Mouse (Mus musculus) midbrain, embryonic 14.5 days (tissue): ENCODE results near the gene Gtf3c3. TPM values are rescaled to one million over a fixed set of nuclear protein-coding genes. Genes with fewer than 3 reads are reported as not detected.

ENCODE experiments used
- ATAC-seq: fragments of 200-750 bp; cut with Nextera tagmentation; 2 replicates; pipeline ENCODE4 v1.8.0; 2017; ENCODE audit warnings: moderate number of reproducible peaks, moderate library complexity; ENCODE audit not compliant: low FRiP score, low TSS enrichment
- DNase-seq: peaks from one replicate; pipeline ENCODE4 v3.0.0-alpha.2; 2015
- H3K27ac ChIP-seq: fragments of 300-500 bp; sonication (generic); replicated peaks from 2 replicates; pipeline ENCODE4 v1.5.1; 2014; ENCODE audit warnings: mild to moderate bottlenecking, low read depth, low read length, moderate library complexity
- H3K27me3 ChIP-seq: fragments of 300-500 bp; sonication (generic); 2 replicates; pipeline ENCODE4 v1.6.1; 2014; ENCODE audit warnings: low read length, control low read depth, mixed read lengths; ENCODE audit not compliant: control insufficient read depth, insufficient read depth
- H3K36me3 ChIP-seq: fragments of 300-500 bp; sonication (generic); 2 replicates; pipeline ENCODE4 v1.6.1; 2014; ENCODE audit warnings: low read length, control low read depth; ENCODE audit not compliant: control insufficient read depth, insufficient read depth
- H3K4me1 ChIP-seq: fragments of 300-500 bp; sonication (generic); 2 replicates; pipeline ENCODE4 v1.6.1; 2014; ENCODE audit warnings: mild to moderate bottlenecking, antibody characterized with exemption, low read length, control low read depth; ENCODE audit not compliant: control insufficient read depth, insufficient read depth
- H3K4me2 ChIP-seq: fragments of 300-500 bp; sonication (generic); 2 replicates; pipeline ENCODE4 v1.6.1; 2014; ENCODE audit warnings: mild to moderate bottlenecking, low read length, moderate library complexity
- H3K4me3 ChIP-seq: fragments of 300-500 bp; sonication (generic); replicated peaks from 2 replicates; pipeline ENCODE4 v1.5.1; 2014; ENCODE audit warnings: low read depth, low read length
- H3K9ac ChIP-seq: fragments of 300-500 bp; sonication (generic); replicated peaks from 2 replicates; pipeline ENCODE4 v1.6.1; 2014; ENCODE audit warnings: mild to moderate bottlenecking, low read length, moderate library complexity
- H3K9me3 ChIP-seq: fragments of 300-500 bp; sonication (generic); 2 replicates; pipeline ENCODE4 v1.6.1; 2016; ENCODE audit warnings: low read length, control low read depth, mixed read lengths; ENCODE audit not compliant: control insufficient read depth
- WGBS: fragments of 180-500 bp; shearing (Covaris S2); extraction: QIAGEN DNeasy Blood & Tissue Kit; methylation state at CpG from one replicate; pipeline ENCODE4 v1.1.7; 2014; 5-methylcytosine and 5-hydroxymethylcytosine counted together
- polyA plus RNA-seq: library from polyadenylated mRNA; unstranded; fragments of >200 nt; fragmentation: Nextera tagmentation; extraction: Ambion mirVana; gene quantifications from 2 replicates; pipeline ENCODE4 v1.2.1, GENCODE M21; 2014

Gtf3c3 gene
- polyA plus RNA-seq, 1 experiment from 2014 or later: 30.5 TPM

- Histone ChIP-seq H3K27me3 (no peaks in the 10 kb centered on the region), H3K36me3 (no peaks in the 10 kb centered on the region), H3K4me1 (peaks cover 14% of the 10 kb centered on the region; the same call in 1 of the 2 replicates), H3K9ac (peak overlapping the region; percentile 87), H3K9me3 (no peaks in the 10 kb centered on the region), H3K4me2 (peak overlapping the region; percentile 72), H3K4me3 (peak overlapping the region; percentile 69), H3K27ac (no peak overlapping the region)
- DNase-seq (no peak), ATAC-seq (peak; percentile 14; the same call in 1 of the 2 replicates)
- 41% methylated on average over 3 of the region's 3 CpGs for WGBS
These were observed 307 bp upstream of the Gtf3c3 start for GRCm38 (mm10) chr1:54439080-54439476.

- H3K27ac ChIP-seq: no peak overlapping the region
- no peak overlapping the region for H3K4me3 ChIP-seq
- H3K9ac ChIP-seq: no peak overlapping the region
- H3K36me3 ChIP-seq: peaks cover 78% of the 10 kb centered on the region
- no peaks in the 10 kb centered on the region for H3K27me3 ChIP-seq
- ATAC-seq: no peak
- H3K4me2 ChIP-seq: no peak overlapping the region
- WGBS: 90% methylated on average over 4 of the region's 4 CpGs
- DNase-seq: no peak
- no peaks in the 10 kb centered on the region for H3K9me3 ChIP-seq
- no peaks in the 10 kb centered on the region for H3K4me1 ChIP-seq
These were observed 16.5 kb downstream of the Gtf3c3 start for GRCm38 (mm10) chr1:54422195-54422750.

- H3K36me3 ChIP-seq: peaks cover 74% of the 10 kb centered on the region
- H3K27me3 ChIP-seq: no peaks in the 10 kb centered on the region
- no peak for DNase-seq
- H3K9ac ChIP-seq: no peak overlapping the region
- ATAC-seq: no peak
- H3K9me3 ChIP-seq: no peaks in the 10 kb centered on the region
- no peak overlapping the region for H3K27ac ChIP-seq
- 94% methylated on average over 3 of the region's 3 CpGs for WGBS
- no peak overlapping the region for H3K4me3 ChIP-seq
- H3K4me1 ChIP-seq: no peaks in the 10 kb centered on the region
- H3K4me2 ChIP-seq: no peak overlapping the region
These were observed 17.1 kb downstream of the Gtf3c3 start for GRCm38 (mm10) chr1:54421670-54422069.

DNA sequence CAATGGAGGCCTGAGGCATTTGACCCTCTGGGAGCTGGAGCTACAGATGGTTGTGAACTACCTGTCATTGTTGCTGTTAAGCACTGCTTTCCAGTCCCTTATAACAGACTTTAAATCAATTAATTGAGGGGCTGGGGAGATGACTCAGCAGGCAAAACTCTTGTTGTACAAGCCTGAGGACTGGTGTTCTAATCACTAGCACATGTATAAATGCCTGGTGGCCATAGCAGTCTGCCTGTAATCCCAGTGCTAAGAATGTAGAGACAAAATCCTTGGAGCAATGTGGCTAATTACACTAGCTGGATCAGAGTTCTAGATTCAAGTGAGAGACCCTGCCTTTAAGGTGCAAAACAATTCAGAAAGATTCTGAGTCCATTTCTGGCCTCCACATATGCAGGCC is 36.0 kb downstream of the Gtf3c3 start:
- H3K9ac ChIP-seq: no peak overlapping the region
- H3K36me3 ChIP-seq: peaks cover 49% of the 10 kb centered on the region

GRCm38 (mm10) chr1:54384221-54384620 is 54.5 kb downstream of the Gtf3c3 start:
- H3K4me3 ChIP-seq: no peak overlapping the region
- 8% methylated on average over 1 of the region's 1 CpGs for WGBS
- no peak for DNase-seq
- no peak overlapping the region for H3K9ac ChIP-seq
- no peaks in the 10 kb centered on the region for H3K27me3 ChIP-seq
- H3K4me2 ChIP-seq: no peak overlapping the region
- no peak for ATAC-seq
- no peaks in the 10 kb centered on the region for H3K36me3 ChIP-seq
- H3K9me3 ChIP-seq: no peaks in the 10 kb centered on the region
- H3K27ac ChIP-seq: no peak overlapping the region
- no peaks in the 10 kb centered on the region for H3K4me1 ChIP-seq

More for the DNA sequence above, 36.0 kb downstream of the Gtf3c3 start:
- Histone ChIP-seq H3K4me2 (no peak overlapping the region), H3K9me3 (no peaks in the 10 kb centered on the region), H3K27me3 (no peaks in the 10 kb centered on the region), H3K27ac (no peak overlapping the region), H3K4me1 (no peaks in the 10 kb centered on the region), H3K4me3 (no peak overlapping the region)
- DNase-seq (no peak), ATAC-seq (no peak)

- ATAC-seq: peak; percentile 54; the same call in 1 of the 2 replicates
- WGBS: 89% methylated on average over 9 of the region's 9 CpGs
- Histone ChIP-seq H3K4me3 (no peak overlapping the region), H3K9me3 (no peaks in the 10 kb centered on the region), H3K27me3 (no peaks in the 10 kb centered on the region), H3K4me2 (no peak overlapping the region), H3K36me3 (no peaks in the 10 kb centered on the region), H3K27ac (no peak overlapping the region), H3K4me1 (no peaks in the 10 kb centered on the region), H3K9ac (no peak overlapping the region)
- DNase-seq: peak; percentile 88
These were observed 57.5 kb downstream of the Gtf3c3 start for GRCm38 (mm10) chr1:54380978-54381914.

DNA sequence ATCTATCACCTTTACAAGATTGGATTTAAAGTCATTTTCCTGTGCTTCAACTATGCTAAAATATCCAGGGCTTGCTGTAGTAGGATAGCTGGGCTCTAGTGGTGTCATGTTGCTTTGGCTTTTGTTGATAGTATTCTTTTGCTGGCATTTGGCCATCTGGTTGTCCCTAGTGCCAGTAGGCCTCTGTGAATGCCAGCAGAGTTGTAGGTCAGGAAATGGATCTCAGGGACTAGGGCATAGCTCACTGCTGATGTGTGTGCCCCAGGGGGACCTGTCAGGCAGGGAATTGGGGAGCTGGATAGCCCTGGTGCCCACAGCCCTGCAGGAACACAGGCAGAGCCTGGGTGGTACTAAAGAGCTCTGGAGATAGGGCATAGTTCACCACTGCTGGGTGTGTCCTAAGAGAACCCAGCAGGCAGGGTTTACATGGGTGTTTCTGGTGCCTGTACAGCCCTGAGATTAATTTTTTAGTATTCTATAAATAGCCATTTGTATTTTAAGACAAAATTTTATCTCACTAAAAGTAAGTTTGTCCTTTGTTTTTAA is 61.2 kb downstream of the Gtf3c3 start:
- DNase-seq (peak; percentile 4), ATAC-seq (no peak)
- no peaks in the 10 kb centered on the region for H3K9me3 ChIP-seq

DNA sequence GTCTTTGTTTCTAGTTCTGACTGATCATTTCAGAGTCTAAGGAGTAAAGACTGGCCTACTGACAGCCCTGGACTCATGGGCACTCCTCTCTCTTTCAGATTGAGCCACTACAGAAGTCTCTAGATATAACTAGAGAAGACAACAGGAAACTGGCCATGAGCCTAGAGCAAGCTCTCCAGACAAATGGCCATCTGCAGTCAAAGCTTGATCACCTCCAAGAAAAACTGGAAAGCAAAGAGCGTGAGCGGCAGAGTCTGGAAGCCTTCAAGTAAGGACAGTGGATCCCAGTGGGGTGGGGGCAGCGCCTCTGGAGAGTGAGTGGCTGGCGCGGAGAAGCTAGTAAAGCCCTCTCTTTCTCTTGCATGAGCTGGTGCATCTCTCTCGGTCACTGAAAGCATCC is 82.2 kb downstream of the Gtf3c3 start:
- H3K9ac ChIP-seq: no peak overlapping the region
- no peaks in the 10 kb centered on the region for H3K36me3 ChIP-seq
- no peaks in the 10 kb centered on the region for H3K4me1 ChIP-seq
- WGBS: 85% methylated on average over 6 of the region's 6 CpGs
- no peak overlapping the region for H3K27ac ChIP-seq
- no peaks in the 10 kb centered on the region for H3K9me3 ChIP-seq
- no peak overlapping the region for H3K4me2 ChIP-seq
- ATAC-seq (no peak), DNase-seq (no peak)
- H3K27me3 ChIP-seq: no peaks in the 10 kb centered on the region
- H3K4me3 ChIP-seq: no peak overlapping the region

More for the DNA sequence above, 61.2 kb downstream of the Gtf3c3 start:
- no peak overlapping the region for H3K27ac ChIP-seq
- H3K36me3 ChIP-seq: no peaks in the 10 kb centered on the region
- H3K9ac ChIP-seq: no peak overlapping the region
- H3K27me3 ChIP-seq: no peaks in the 10 kb centered on the region
- no peak overlapping the region for H3K4me3 ChIP-seq
- H3K4me1 ChIP-seq: no peaks in the 10 kb centered on the region
- no peak overlapping the region for H3K4me2 ChIP-seq
